Mouse (Mus musculus): ENCODE measurements at regions not wholly inside any gene's neighbourhood (a gene's known extent, or its start where the extent isn't known, plus 50 kb on each side); places are given as distances from the start of the nearest gene placed in this dataset.

- Histone ChIP-seq H3K4me1 (ENCODE audit: control insufficient read depth in 2 of 2, insufficient read depth in 2 of 2, low read length in 2 of 2) (no peaks in the 10 kb centered on the region), H3K4me3 (ENCODE audit: control insufficient read depth in 1 of 2, insufficient read depth in 1 of 2, low read depth in 1 of 2, low read length in 2 of 2) (no peak overlapping the region), H3K27ac (replicated peaks in 1 of 2; ENCODE audit: control insufficient read depth in 1 of 2, insufficient read depth in 1 of 2, low read depth in 2 of 2, low read length in 2 of 2) (no peak overlapping the region), H3K4me2 (ENCODE audit: low read length) (no peak overlapping the region), H3K9ac (ENCODE audit: low read length) (no peak overlapping the region), H3K9me3 (ENCODE audit: control insufficient read depth, low read length) (no peaks in the 10 kb centered on the region), H3K27me3 (ENCODE audit: control insufficient read depth, insufficient read depth, low read length) (no peaks in the 10 kb centered on the region), H3K36me3 (ENCODE audit: control insufficient read depth, insufficient read depth, low read length) (no peaks in the 10 kb centered on the region)
- WGBS: 72% methylated on average over 10 of the region's 10 CpGs
- no peak for ATAC-seq (ENCODE audit: insufficient number of reproducible peaks, insufficient read depth, low FRiP score, low read depth)
Observed at GRCm38 (mm10) chr10:98645681-98646122, 268.5 kb upstream of the Atp2b1 start.

GRCm38 (mm10) chr10:98646311-98646999, 267.8 kb upstream of the Atp2b1 start:
- ATAC-seq (ENCODE audit: insufficient number of reproducible peaks, insufficient read depth, low FRiP score, low read depth): no peak

GRCm38 (mm10) chr10:98648710-98649245, 265.4 kb upstream of the Atp2b1 start:
- H3K4me1 ChIP-seq (ENCODE audit: control insufficient read depth in 2 of 2, insufficient read depth in 2 of 2, low read length in 2 of 2): no peaks in the 10 kb centered on the region
- no peak overlapping the region for H3K4me3 ChIP-seq (ENCODE audit: control insufficient read depth in 1 of 2, insufficient read depth in 1 of 2, low read depth in 1 of 2, low read length in 2 of 2)
- H3K27ac ChIP-seq (replicated peaks in 1 of 2; ENCODE audit: control insufficient read depth in 1 of 2, insufficient read depth in 1 of 2, low read depth in 2 of 2, low read length in 2 of 2): no peak overlapping the region
- 89% methylated on average over 7 of the region's 7 CpGs for WGBS
- H3K4me2 ChIP-seq (ENCODE audit: low read length): no peak overlapping the region
- no peaks in the 10 kb centered on the region for H3K9me3 ChIP-seq (ENCODE audit: control insufficient read depth, low read length)
- no peaks in the 10 kb centered on the region for H3K27me3 ChIP-seq (ENCODE audit: control insufficient read depth, insufficient read depth, low read length)
- no peak overlapping the region for H3K9ac ChIP-seq (ENCODE audit: low read length)
- ATAC-seq (ENCODE audit: insufficient number of reproducible peaks, insufficient read depth, low FRiP score, low read depth): no peak
- H3K36me3 ChIP-seq (ENCODE audit: control insufficient read depth, insufficient read depth, low read length): no peaks in the 10 kb centered on the region

More at GRCm38 (mm10) chr10:98646311-98646999, 267.8 kb upstream of the Atp2b1 start:
- H3K27ac ChIP-seq (replicated peaks in 1 of 2; ENCODE audit: control insufficient read depth in 1 of 2, insufficient read depth in 1 of 2, low read depth in 2 of 2, low read length in 2 of 2): no peak overlapping the region
- H3K4me1 ChIP-seq (ENCODE audit: control insufficient read depth in 2 of 2, insufficient read depth in 2 of 2, low read length in 2 of 2): no peaks in the 10 kb centered on the region
- H3K4me2 ChIP-seq (ENCODE audit: low read length): no peak overlapping the region
- H3K9ac ChIP-seq (ENCODE audit: low read length): no peak overlapping the region
- H3K9me3 ChIP-seq (ENCODE audit: control insufficient read depth, low read length): no peaks in the 10 kb centered on the region
- WGBS: 80% methylated on average over 8 of the region's 8 CpGs
- no peak overlapping the region for H3K4me3 ChIP-seq (ENCODE audit: control insufficient read depth in 1 of 2, insufficient read depth in 1 of 2, low read depth in 1 of 2, low read length in 2 of 2)
- H3K36me3 ChIP-seq (ENCODE audit: control insufficient read depth, insufficient read depth, low read length): no peaks in the 10 kb centered on the region
- no peaks in the 10 kb centered on the region for H3K27me3 ChIP-seq (ENCODE audit: control insufficient read depth, insufficient read depth, low read length)

- no peaks in the 10 kb centered on the region for H3K4me1 ChIP-seq (ENCODE audit: control insufficient read depth in 2 of 2, insufficient read depth in 2 of 2, low read length in 2 of 2)
- H3K4me3 ChIP-seq (ENCODE audit: control insufficient read depth in 1 of 2, insufficient read depth in 1 of 2, low read depth in 1 of 2, low read length in 2 of 2): no peak overlapping the region
- 89% methylated on average over 4 of the region's 4 CpGs for WGBS
- H3K9me3 ChIP-seq (ENCODE audit: control insufficient read depth, low read length): no peaks in the 10 kb centered on the region
- no peak overlapping the region for H3K27ac ChIP-seq (replicated peaks in 1 of 2; ENCODE audit: control insufficient read depth in 1 of 2, insufficient read depth in 1 of 2, low read depth in 2 of 2, low read length in 2 of 2)
- no peak overlapping the region for H3K4me2 ChIP-seq (ENCODE audit: low read length)
- ATAC-seq (ENCODE audit: insufficient number of reproducible peaks, insufficient read depth, low FRiP score, low read depth): no peak
- no peak overlapping the region for H3K9ac ChIP-seq (ENCODE audit: low read length)
- no peaks in the 10 kb centered on the region for H3K27me3 ChIP-seq (ENCODE audit: control insufficient read depth, insufficient read depth, low read length)
- no peaks in the 10 kb centered on the region for H3K36me3 ChIP-seq (ENCODE audit: control insufficient read depth, insufficient read depth, low read length)
Observed at GRCm38 (mm10) chr10:98650533-98650932, 263.7 kb upstream of the Atp2b1 start.

- H3K4me2 ChIP-seq (ENCODE audit: low read length): no peak overlapping the region
- 90% methylated on average over 6 of the region's 6 CpGs for WGBS
- no peak for ATAC-seq (ENCODE audit: insufficient number of reproducible peaks, insufficient read depth, low FRiP score, low read depth)
- no peaks in the 10 kb centered on the region for H3K27me3 ChIP-seq (ENCODE audit: control insufficient read depth, insufficient read depth, low read length)
- no peaks in the 10 kb centered on the region for H3K9me3 ChIP-seq (ENCODE audit: control insufficient read depth, low read length)
- no peak overlapping the region for H3K9ac ChIP-seq (ENCODE audit: low read length)
- no peak overlapping the region for H3K4me3 ChIP-seq (ENCODE audit: control insufficient read depth in 1 of 2, insufficient read depth in 1 of 2, low read depth in 1 of 2, low read length in 2 of 2)
- no peak overlapping the region for H3K27ac ChIP-seq (replicated peaks in 1 of 2; ENCODE audit: control insufficient read depth in 1 of 2, insufficient read depth in 1 of 2, low read depth in 2 of 2, low read length in 2 of 2)
- no peaks in the 10 kb centered on the region for H3K4me1 ChIP-seq (ENCODE audit: control insufficient read depth in 2 of 2, insufficient read depth in 2 of 2, low read length in 2 of 2)
- no peaks in the 10 kb centered on the region for H3K36me3 ChIP-seq (ENCODE audit: control insufficient read depth, insufficient read depth, low read length)
Observed at GRCm38 (mm10) chr10:98651127-98651526, 263.1 kb upstream of the Atp2b1 start.

DNA sequence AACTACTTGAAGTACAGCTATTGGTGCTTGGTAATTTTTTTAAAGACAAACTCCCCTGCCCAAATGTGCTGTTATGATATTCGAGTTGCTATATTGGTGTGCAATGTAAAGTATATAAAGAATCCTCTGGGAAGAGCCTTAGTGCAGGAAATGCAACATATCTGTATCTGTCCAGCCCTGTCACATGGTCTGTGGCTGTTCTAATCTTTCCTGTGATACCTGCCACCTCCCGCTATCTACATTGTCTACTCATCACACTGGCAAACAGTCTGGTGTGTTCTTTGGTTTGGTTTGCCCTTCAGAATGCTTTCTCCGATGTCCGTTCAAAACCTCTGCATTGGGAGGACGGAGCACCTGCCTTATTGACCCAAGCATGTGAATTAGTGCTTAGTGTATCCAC, 262.6 kb upstream of the Atp2b1 start:
- H3K4me2 ChIP-seq (ENCODE audit: low read length): no peak overlapping the region
- H3K4me1 ChIP-seq (ENCODE audit: control insufficient read depth in 2 of 2, insufficient read depth in 2 of 2, low read length in 2 of 2): no peaks in the 10 kb centered on the region
- H3K9ac ChIP-seq (ENCODE audit: low read length): no peak overlapping the region
- no peaks in the 10 kb centered on the region for H3K36me3 ChIP-seq (ENCODE audit: control insufficient read depth, insufficient read depth, low read length)
- H3K4me3 ChIP-seq (ENCODE audit: control insufficient read depth in 1 of 2, insufficient read depth in 1 of 2, low read depth in 1 of 2, low read length in 2 of 2): no peak overlapping the region
- no peak for ATAC-seq (ENCODE audit: insufficient number of reproducible peaks, insufficient read depth, low FRiP score, low read depth)
- no peaks in the 10 kb centered on the region for H3K27me3 ChIP-seq (ENCODE audit: control insufficient read depth, insufficient read depth, low read length)
- no peaks in the 10 kb centered on the region for H3K9me3 ChIP-seq (ENCODE audit: control insufficient read depth, low read length)
- no peak overlapping the region for H3K27ac ChIP-seq (replicated peaks in 1 of 2; ENCODE audit: control insufficient read depth in 1 of 2, insufficient read depth in 1 of 2, low read depth in 2 of 2, low read length in 2 of 2)
- WGBS: 84% methylated on average over 5 of the region's 5 CpGs

GRCm38 (mm10) chr10:98652084-98652483, 262.1 kb upstream of the Atp2b1 start:
- ATAC-seq (ENCODE audit: insufficient number of reproducible peaks, insufficient read depth, low FRiP score, low read depth): no peak
- Histone ChIP-seq H3K36me3 (ENCODE audit: control insufficient read depth, insufficient read depth, low read length) (no peaks in the 10 kb centered on the region), H3K27ac (replicated peaks in 1 of 2; ENCODE audit: control insufficient read depth in 1 of 2, insufficient read depth in 1 of 2, low read depth in 2 of 2, low read length in 2 of 2) (no peak overlapping the region), H3K4me2 (ENCODE audit: low read length) (no peak overlapping the region), H3K27me3 (ENCODE audit: control insufficient read depth, insufficient read depth, low read length) (no peaks in the 10 kb centered on the region), H3K4me1 (ENCODE audit: control insufficient read depth in 2 of 2, insufficient read depth in 2 of 2, low read length in 2 of 2) (no peaks in the 10 kb centered on the region), H3K9me3 (ENCODE audit: control insufficient read depth, low read length) (no peaks in the 10 kb centered on the region), H3K4me3 (ENCODE audit: control insufficient read depth in 1 of 2, insufficient read depth in 1 of 2, low read depth in 1 of 2, low read length in 2 of 2) (no peak overlapping the region), H3K9ac (ENCODE audit: low read length) (no peak overlapping the region)
- 86% methylated on average over 2 of the region's 2 CpGs for WGBS

- Histone ChIP-seq H3K9ac (ENCODE audit: low read length) (no peak overlapping the region), H3K4me2 (ENCODE audit: low read length) (no peak overlapping the region), H3K27me3 (ENCODE audit: control insufficient read depth, insufficient read depth, low read length) (no peaks in the 10 kb centered on the region), H3K4me1 (ENCODE audit: control insufficient read depth in 2 of 2, insufficient read depth in 2 of 2, low read length in 2 of 2) (no peaks in the 10 kb centered on the region), H3K9me3 (ENCODE audit: control insufficient read depth, low read length) (no peaks in the 10 kb centered on the region), H3K4me3 (ENCODE audit: control insufficient read depth in 1 of 2, insufficient read depth in 1 of 2, low read depth in 1 of 2, low read length in 2 of 2) (no peak overlapping the region), H3K27ac (replicated peaks in 1 of 2; ENCODE audit: control insufficient read depth in 1 of 2, insufficient read depth in 1 of 2, low read depth in 2 of 2, low read length in 2 of 2) (no peak overlapping the region), H3K36me3 (ENCODE audit: control insufficient read depth, insufficient read depth, low read length) (no peaks in the 10 kb centered on the region)
- 45% methylated on average over 1 of the region's 1 CpGs for WGBS
- 0 out of 2 replicates have a peak, but pooled peaks have one; percentile 17 for ATAC-seq (ENCODE audit: insufficient number of reproducible peaks, insufficient read depth, low FRiP score, low read depth)
Observed at GRCm38 (mm10) chr10:98660747-98661146, 253.5 kb upstream of the Atp2b1 start.
